Mouse (Mus musculus) kidney, adult 18-20 months (tissue): ENCODE data around the gene Pcyt1a.
"Not testable (repeated sequence)": the region's sequence is repeated elsewhere in the genome, so short reads cannot be mapped to it uniquely, and the experiment has no call there.

Experiments
- DNase-seq: peaks from one replicate; pipeline ENCODE4 v3.0.0; 2021

Gene Pcyt1a

GRCm38 (mm10) chr16:32479415-32479814, 48.7 kb downstream of the Pcyt1a start:
- no peak for DNase-seq

GRCm38 (mm10) chr16:32484431-32484871, 53.7 kb downstream of the Pcyt1a start:
- DNase-seq: peak; percentile 56

- no peak for DNase-seq
Measured at GRCm38 (mm10) chr16:32485209-32485608, 54.5 kb downstream of the Pcyt1a start.

- DNase-seq: peak; percentile 15
Measured at GRCm38 (mm10) chr16:32486046-32486445, 55.3 kb downstream of the Pcyt1a start.

- peak; percentile 73 for DNase-seq
Measured at GRCm38 (mm10) chr16:32487234-32488111, 56.8 kb downstream of the Pcyt1a start, which contains the start of gene Slc51a. Slc51a (minus strand) TSS chr16:32487879.

- peak; percentile 32 for DNase-seq
Measured at GRCm38 (mm10) chr16:32488939-32489338, 58.2 kb downstream of the Pcyt1a start.

DNA sequence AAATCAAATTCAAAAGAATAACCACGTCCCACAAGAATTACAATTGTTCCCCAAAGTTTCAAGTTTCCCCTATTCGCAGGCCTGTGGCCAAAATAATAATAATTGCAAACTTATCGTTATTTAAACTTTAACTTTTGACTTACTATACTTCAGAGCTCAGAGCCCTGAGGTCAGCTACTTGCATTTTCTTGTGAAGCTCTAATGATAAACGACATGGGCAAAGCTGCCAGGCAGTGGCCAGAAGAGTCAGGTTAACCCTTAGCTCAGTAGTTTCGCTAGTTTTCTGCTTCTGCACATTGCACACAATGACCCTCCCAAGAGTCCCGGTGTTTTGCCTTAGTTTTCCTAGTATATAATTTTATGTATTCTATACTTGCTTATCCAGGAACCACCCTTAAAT, 63.6 kb downstream of the Pcyt1a start:
- DNase-seq: not testable (repeated sequence)

DNA sequence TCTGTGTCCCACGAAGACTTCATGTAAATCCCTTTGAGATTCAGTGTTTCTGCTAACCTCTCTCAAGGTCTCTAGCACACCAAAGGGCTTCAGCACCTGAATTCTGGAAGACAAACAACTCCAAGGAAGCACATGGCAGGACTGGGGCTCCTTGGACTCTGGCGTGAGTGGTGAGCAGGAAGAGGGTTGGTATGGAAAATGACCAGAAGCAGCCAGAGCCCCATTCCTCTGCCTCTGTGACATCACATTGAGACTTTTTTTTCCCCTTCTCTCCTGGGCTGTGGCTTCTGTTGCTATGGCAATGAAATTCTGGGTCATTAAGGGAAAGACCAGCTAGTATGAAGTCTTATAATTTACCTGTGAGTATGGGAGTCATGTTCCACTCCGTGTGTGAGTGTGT, 65.2 kb downstream of the Pcyt1a start, which contains the start of gene Zdhhc19:
Gene Zdhhc19 (plus strand): TSS at position 301 of the 400 bp plus-strand sequence.
- DNase-seq: no peak

GRCm38 (mm10) chr16:32498996-32499395, 68.3 kb downstream of the Pcyt1a start:
- no peak for DNase-seq

- DNase-seq: peak; percentile 84
Measured at GRCm38 (mm10) chr16:32499430-32500037, 68.8 kb downstream of the Pcyt1a start.

- no peak for DNase-seq
Measured at GRCm38 (mm10) chr16:32501459-32501858, 70.7 kb downstream of the Pcyt1a start.

DNA sequence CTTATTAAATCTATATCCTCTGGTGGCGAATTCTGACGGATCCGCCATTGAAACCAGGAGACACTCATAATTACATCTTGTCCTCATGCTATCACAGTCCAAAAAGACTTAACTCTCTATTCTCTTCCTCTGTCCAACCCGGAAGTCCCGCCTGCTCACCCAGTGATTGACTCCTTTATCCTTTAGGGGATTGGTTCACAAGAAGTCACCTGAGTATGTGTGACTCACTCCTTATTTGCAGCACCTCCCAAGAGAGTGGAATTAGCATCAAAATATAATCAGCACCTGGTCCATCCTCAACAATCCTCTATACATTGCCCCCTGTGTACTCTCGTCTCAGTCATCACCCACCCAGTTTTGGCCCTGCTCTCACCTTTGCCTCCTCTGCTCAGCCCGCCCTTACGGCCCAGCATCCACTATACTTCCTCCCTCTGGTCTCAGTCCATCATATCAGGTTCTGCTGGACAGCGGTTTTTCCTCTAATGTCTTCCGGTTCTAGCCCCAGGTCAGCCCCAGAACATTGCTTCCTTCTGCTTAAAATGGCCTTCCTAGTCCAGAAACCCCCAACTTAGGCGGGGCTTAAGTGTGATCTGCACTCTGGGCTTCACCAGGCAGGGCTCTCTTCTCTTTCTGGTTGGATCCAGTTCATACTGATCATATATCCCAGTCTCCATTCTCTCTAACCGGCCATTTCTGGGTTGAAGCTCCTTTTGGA, 72.1 kb downstream of the Pcyt1a start:
- DNase-seq: no peak

- no peak for DNase-seq
Measured at GRCm38 (mm10) chr16:32503633-32504032, 72.9 kb downstream of the Pcyt1a start.

DNA sequence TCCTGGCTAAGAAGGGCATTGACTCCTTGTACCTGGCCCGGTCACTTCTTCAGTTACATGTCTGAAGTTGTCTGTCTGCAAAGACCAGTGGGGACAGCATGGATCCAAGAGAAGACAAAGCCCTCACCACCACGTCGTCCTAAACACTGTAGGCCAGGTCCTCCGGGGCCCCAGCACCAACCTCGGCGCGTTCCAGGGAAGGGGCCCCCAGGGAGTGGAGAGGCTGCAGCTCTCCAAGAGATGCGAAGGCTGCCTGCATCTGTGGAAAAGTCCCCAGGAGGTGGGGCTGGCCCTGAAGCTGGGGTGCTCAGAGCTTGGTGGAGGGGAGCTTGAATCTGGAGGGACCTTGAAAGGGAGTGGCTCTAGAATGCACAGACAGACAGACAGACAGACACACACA, 75.6 kb downstream of the Pcyt1a start:
- DNase-seq: no peak

- DNase-seq: no peak
Measured at GRCm38 (mm10) chr16:32506868-32507267, 76.1 kb downstream of the Pcyt1a start.

- peak; percentile 58 for DNase-seq
Measured at GRCm38 (mm10) chr16:32507407-32507806, 76.7 kb downstream of the Pcyt1a start.

DNA sequence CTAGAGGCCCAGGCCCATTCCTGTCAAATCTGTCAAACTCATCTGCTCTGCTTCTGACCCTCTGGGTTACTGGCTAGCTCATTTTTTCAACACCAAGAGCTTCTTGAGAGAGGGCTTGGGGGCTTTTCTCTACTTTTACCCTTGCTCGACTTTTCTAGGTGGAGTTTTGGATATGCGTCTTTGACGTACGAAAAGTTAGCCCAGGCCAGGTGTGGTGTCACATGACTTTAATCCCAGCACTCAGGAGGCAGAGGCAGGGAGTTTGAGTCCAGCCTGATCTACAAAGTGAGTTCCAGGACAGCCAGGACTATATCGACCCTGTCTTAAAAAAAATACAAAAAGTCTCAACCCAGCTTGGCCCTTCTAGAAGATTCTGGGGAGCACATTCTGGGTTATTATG, 77.3 kb downstream of the Pcyt1a start:
- DNase-seq: no peak

DNA sequence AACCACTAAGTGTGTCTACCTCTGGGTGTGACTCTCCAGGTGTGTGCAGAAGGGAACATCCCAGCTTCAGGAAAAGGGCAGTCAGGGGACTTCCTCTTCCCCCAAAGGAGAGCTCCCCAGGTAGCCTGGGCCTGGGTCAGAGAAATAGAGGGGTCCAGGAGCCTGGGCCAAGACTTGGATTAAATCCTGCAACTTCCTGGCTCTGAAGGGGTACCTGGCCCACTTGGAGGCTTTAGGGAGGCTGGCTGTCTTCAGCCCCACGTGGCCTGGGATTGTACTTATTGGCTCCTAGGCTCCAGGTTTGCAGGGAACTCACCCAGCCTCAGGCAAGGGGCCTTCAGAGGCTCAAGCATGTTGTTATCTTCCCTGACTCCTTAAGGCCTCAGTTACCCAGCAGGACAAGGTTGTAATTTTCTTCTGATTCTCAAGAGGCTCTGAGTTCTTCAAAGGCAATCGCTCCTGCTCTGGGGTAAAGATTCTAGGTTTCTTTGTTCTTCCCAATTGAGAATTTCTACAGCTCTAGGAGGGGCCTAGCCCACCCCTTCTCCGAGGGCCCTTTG, 77.9 kb downstream of the Pcyt1a start:
- no peak for DNase-seq

- DNase-seq: no peak
Measured at GRCm38 (mm10) chr16:32509066-32509942, 78.6 kb downstream of the Pcyt1a start.

- DNase-seq: no peak
Measured at GRCm38 (mm10) chr16:32510399-32511337, 79.9 kb downstream of the Pcyt1a start.

DNA sequence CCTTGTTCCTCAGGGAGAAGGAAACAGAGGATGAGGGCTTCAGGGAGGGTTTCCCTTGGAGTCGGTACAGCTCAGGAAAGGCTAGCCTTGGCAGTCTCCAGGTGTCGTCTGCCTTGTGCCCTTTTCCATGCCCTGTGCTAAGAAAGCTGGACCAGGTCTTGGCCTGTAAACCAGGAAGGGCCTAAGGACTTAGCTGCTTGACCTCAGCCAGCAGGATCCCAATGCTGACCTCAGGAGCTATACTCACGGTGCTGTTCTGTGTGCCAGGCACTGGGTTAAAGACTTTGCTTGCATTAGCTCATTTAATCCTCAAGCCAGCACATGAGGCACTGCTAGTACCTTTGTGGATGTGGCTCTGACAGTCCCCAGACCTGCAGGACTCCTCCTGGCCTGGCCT, 80.6 kb downstream of the Pcyt1a start:
- no peak for DNase-seq
